Mouse (Mus musculus) lung, embryonic 14.5 days (tissue): ENCODE measurements around the gene Bmper. TPM values are rescaled to one million over a fixed set of nuclear protein-coding genes. Genes with fewer than 3 reads are reported as not detected.
A peak's percentile ranks its signal among the peaks of the same experiment; 100 is the strongest.

Experiments
- ATAC-seq: fragments of 200-750 bp; cut with Nextera tagmentation; 2 replicates; pipeline ENCODE4 v1.8.0; 2017; ENCODE audit warnings: mild to moderate bottlenecking, moderate TSS enrichment, moderate library complexity; ENCODE audit not compliant: insufficient read depth
- DNase-seq: peaks from one replicate; pipeline ENCODE4 v3.0.0-alpha.2; 2015
- H3K27ac ChIP-seq: fragments of 300-500 bp; sonication (generic); 2 replicates; pipeline ENCODE4 v1.5.1; 2014; ENCODE audit warnings: low read depth, mild to moderate bottlenecking, moderate library complexity
- H3K27me3 ChIP-seq: fragments of 300-500 bp; sonication (generic); 2 replicates; pipeline ENCODE4 v1.6.1; 2014; ENCODE audit warnings: low read length, control low read depth; ENCODE audit not compliant: insufficient read depth
- H3K36me3 ChIP-seq: fragments of 300-500 bp; sonication (generic); 2 replicates; pipeline ENCODE4 v1.6.1; 2014; ENCODE audit warnings: control low read depth; ENCODE audit not compliant: insufficient read depth
- H3K4me1 ChIP-seq: fragments of 300-500 bp; sonication (generic); 2 replicates; pipeline ENCODE4 v1.6.1; 2014; ENCODE audit warnings: antibody characterized with exemption, control low read depth; ENCODE audit not compliant: insufficient read depth
- H3K4me2 ChIP-seq: fragments of 300-500 bp; sonication (generic); 2 replicates; pipeline ENCODE4 v1.6.1; 2014; ENCODE audit warnings: mild to moderate bottlenecking
- H3K4me3 ChIP-seq: fragments of 300-500 bp; sonication (generic); 2 replicates; pipeline ENCODE4 v1.5.1; 2014; ENCODE audit warnings: low read depth, low read length
- H3K9ac ChIP-seq: fragments of 300-500 bp; sonication (generic); 2 replicates; pipeline ENCODE4 v1.6.1; 2014
- H3K9me3 ChIP-seq: fragments of 300-500 bp; sonication (generic); 2 replicates; pipeline ENCODE4 v1.6.1; 2016; ENCODE audit warnings: low read depth, low read length, control low read depth
- CTCF ChIP-seq: IDR thresholded peaks from 2 replicates; pipeline ENCODE4 v1.5.1; 2016; ENCODE audit warnings: antibody characterized with exemption, low read depth
- WGBS: fragments of 180-500 bp; shearing (Covaris S2); extraction: QIAGEN DNeasy Blood & Tissue Kit; methylation state at CpG from one replicate; pipeline ENCODE4 v1.1.7; 2014; 5-methylcytosine and 5-hydroxymethylcytosine counted together
- polyA plus RNA-seq: library from polyadenylated mRNA; unstranded; fragments of >200 nt; fragmentation: Nextera tagmentation; extraction: Ambion mirVana; gene quantifications from 2 replicates; pipeline ENCODE4 v1.2.1, GENCODE M21; 2014

Gene Bmper
- polyA plus RNA-seq, 1 experiment from 2014 or later = 28.7 TPM

GRCm38 (mm10) chr9:23407416-23407815 lies 184.5 kb downstream of the Bmper start:
- WGBS = 55% methylated on average over 6 of the region's 6 CpGs
- DNase-seq (no peak), ATAC-seq (no peak)
- no peak overlapping the region for H3K4me3 ChIP-seq
- H3K27me3 ChIP-seq = no peaks in the 10 kb centered on the region
- no peaks in the 10 kb centered on the region for H3K4me1 ChIP-seq
- H3K9me3 ChIP-seq = no peaks in the 10 kb centered on the region
- H3K27ac ChIP-seq = no peak overlapping the region
- 0 out of 2 replicates have a peak, but pooled peaks cover 3% of the 10 kb centered on the region for H3K36me3 ChIP-seq
- H3K9ac ChIP-seq = no peak overlapping the region
- H3K4me2 ChIP-seq = no peak overlapping the region
- no peak for TF ChIP-seq CTCF

GRCm38 (mm10) chr9:23407935-23408781 lies 185.3 kb downstream of the Bmper start:
- no peak overlapping the region for H3K9ac ChIP-seq
- no peak for TF ChIP-seq CTCF
- H3K4me3 ChIP-seq = no peak overlapping the region
- H3K4me2 ChIP-seq = no peak overlapping the region
- H3K27me3 ChIP-seq = no peaks in the 10 kb centered on the region
- WGBS = 72% methylated on average over 3 of the region's 3 CpGs
- 0 out of 2 replicates have a peak, but pooled peaks cover 3% of the 10 kb centered on the region for H3K36me3 ChIP-seq
- ATAC-seq (no peak), DNase-seq (no peak)
- H3K27ac ChIP-seq = no peak overlapping the region
- no peaks in the 10 kb centered on the region for H3K9me3 ChIP-seq
- H3K4me1 ChIP-seq = no peaks in the 10 kb centered on the region

- no peaks in the 10 kb centered on the region for H3K27me3 ChIP-seq
- H3K27ac ChIP-seq = no peak overlapping the region
- H3K4me2 ChIP-seq = no peak overlapping the region
- no peaks in the 10 kb centered on the region for H3K4me1 ChIP-seq
- no peak for TF ChIP-seq CTCF
- ATAC-seq = no peak
- no peak overlapping the region for H3K9ac ChIP-seq
- WGBS = 64% methylated on average over 2 of the region's 2 CpGs
- DNase-seq = no peak
- H3K36me3 ChIP-seq = 0 out of 2 replicates have a peak, but pooled peaks cover 3% of the 10 kb centered on the region
- no peak overlapping the region for H3K4me3 ChIP-seq
- no peaks in the 10 kb centered on the region for H3K9me3 ChIP-seq
These were observed 187.7 kb downstream of the Bmper start for GRCm38 (mm10) chr9:23410567-23410966.

- no peak for ATAC-seq
- H3K4me1 ChIP-seq = no peaks in the 10 kb centered on the region
- H3K4me3 ChIP-seq = no peak overlapping the region
- peak; percentile 34 for DNase-seq
- no peak for TF ChIP-seq CTCF
- no peaks in the 10 kb centered on the region for H3K27me3 ChIP-seq
- H3K9ac ChIP-seq = no peak overlapping the region
- H3K9me3 ChIP-seq = peaks cover 4% of the 10 kb centered on the region; the same call in 1 of the 2 replicates
- H3K27ac ChIP-seq = no peak overlapping the region
- 0 out of 2 replicates have a peak, but pooled peaks cover 3% of the 10 kb centered on the region for H3K36me3 ChIP-seq
- 62% methylated on average over 2 of the region's 2 CpGs for WGBS
- H3K4me2 ChIP-seq = no peak overlapping the region
These were observed 190.1 kb downstream of the Bmper start for GRCm38 (mm10) chr9:23412956-23413355.

GRCm38 (mm10) chr9:23419107-23419506 lies 196.2 kb downstream of the Bmper start:
- Histone ChIP-seq H3K36me3 (no peaks in the 10 kb centered on the region), H3K27me3 (no peaks in the 10 kb centered on the region), H3K9ac (no peak overlapping the region), H3K4me3 (no peak overlapping the region), H3K9me3 (peaks cover 4% of the 10 kb centered on the region; the same call in 1 of the 2 replicates), H3K4me2 (no peak overlapping the region), H3K27ac (no peak overlapping the region), H3K4me1 (no peaks in the 10 kb centered on the region)
- ATAC-seq (no peak), DNase-seq (no peak)
- WGBS = 84% methylated on average over 2 of the region's 2 CpGs
- TF ChIP-seq CTCF = no peak

DNA sequence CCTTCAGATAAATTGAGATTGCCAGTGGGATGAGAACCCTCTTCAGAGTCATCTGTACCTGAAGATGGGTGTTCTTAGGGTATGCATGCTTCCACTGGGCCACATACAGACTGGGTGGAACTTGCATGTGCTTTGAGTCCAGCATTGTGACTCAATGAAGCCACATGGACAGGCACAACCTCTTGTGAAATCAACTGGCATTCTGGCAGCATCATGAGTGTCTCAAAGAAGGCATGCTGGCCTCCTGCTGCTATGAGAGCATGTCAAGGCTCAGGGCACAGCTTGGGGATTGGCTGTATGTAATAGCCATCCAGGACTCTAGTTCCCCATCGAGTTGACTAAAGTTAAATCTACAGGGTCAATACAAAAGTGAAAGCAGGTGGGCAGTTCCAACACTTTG lies 200.9 kb downstream of the Bmper start:
- H3K4me3 ChIP-seq = no peak overlapping the region
- no peak overlapping the region for H3K4me2 ChIP-seq
- H3K9ac ChIP-seq = no peak overlapping the region
- ATAC-seq = no peak
- no peak for DNase-seq
- no peaks in the 10 kb centered on the region for H3K4me1 ChIP-seq
- no peaks in the 10 kb centered on the region for H3K36me3 ChIP-seq
- no peaks in the 10 kb centered on the region for H3K27me3 ChIP-seq
- 86% methylated on average over 1 of the region's 1 CpGs for WGBS
- H3K9me3 ChIP-seq = no peaks in the 10 kb centered on the region
- no peak overlapping the region for H3K27ac ChIP-seq
- no peak for TF ChIP-seq CTCF

DNA sequence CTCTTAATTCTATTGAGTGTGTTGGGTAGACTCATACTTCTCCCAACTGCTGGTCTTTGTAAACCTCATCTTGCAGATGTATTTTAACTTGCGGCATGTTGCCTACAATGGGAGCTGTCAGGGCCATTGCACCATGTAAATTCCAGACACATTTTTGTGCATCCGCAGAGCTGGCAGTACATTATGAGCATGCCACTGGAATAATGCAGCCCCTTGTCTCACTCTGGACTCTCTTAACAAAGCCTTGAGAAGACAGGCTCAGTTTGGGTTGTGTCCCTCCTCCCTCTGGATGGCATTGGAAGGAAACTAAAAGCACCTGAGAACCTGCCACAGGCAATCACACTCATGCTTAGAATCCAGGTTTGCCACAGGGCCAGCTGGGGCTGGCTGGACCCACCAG lies 209.8 kb downstream of the Bmper start:
- ATAC-seq = no peak
- Histone ChIP-seq H3K36me3 (no peaks in the 10 kb centered on the region), H3K27ac (no peak overlapping the region), H3K4me3 (no peak overlapping the region), H3K9ac (no peak overlapping the region), H3K4me2 (no peak overlapping the region), H3K27me3 (no peaks in the 10 kb centered on the region), H3K4me1 (no peaks in the 10 kb centered on the region), H3K9me3 (no peaks in the 10 kb centered on the region)
- WGBS = 91% methylated on average over 2 of the region's 2 CpGs
- no peak for TF ChIP-seq CTCF
- DNase-seq = no peak
